Mouse (Mus musculus): ENCODE measurements around the gene Tomm20.
A peak's percentile ranks its signal among the peaks of the same experiment; 100 is the strongest.

Tomm20 gene

GRCm38 (mm10) chr8:126961516-126961915, 15.9 kb upstream of the Tomm20 start:
- DNase-seq (ENCODE audit: low spot score) = peak; percentile 72

GRCm38 (mm10) chr8:126951900-126952636, 6.4 kb upstream of the Tomm20 start:
- DNase-seq (ENCODE audit: low spot score) = no peak

DNA sequence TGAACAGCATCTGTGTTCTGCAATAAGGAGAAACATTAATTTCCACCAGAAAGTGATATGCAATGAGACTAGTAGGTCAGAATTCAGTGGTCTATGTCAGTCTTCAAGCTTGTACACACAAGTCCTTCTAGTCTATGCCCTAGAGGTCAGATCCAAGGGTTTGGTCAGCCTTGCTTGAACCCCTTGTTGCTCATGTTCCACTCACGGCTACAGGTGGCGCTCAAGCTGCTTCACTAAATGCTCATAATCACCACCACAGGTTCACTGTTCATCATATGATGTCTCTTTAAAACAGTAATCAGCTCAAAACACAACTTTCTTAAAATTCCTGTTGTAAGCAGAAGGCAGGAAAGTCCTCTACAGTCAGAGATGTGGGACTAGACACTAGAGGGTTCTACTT, 3.9 kb upstream of the Tomm20 start:
- DNase-seq (ENCODE audit: low spot score) = no peak

- DNase-seq (ENCODE audit: low spot score) = peak; percentile 32
Measured at GRCm38 (mm10) chr8:126946444-126946843, 800 bp upstream of the Tomm20 start.

GRCm38 (mm10) chr8:126944781-126945691, 608 bp downstream of the Tomm20 start:
- DNase-seq (ENCODE audit: low spot score) = peak; percentile 31

- DNase-seq (ENCODE audit: low spot score) = no peak
Measured at GRCm38 (mm10) chr8:126943565-126943964, 2.1 kb downstream of the Tomm20 start.

- no peak for DNase-seq (ENCODE audit: low spot score)
Measured at GRCm38 (mm10) chr8:126937337-126937736, 8.3 kb downstream of the Tomm20 start.

- DNase-seq (ENCODE audit: low spot score) = no peak
Measured at GRCm38 (mm10) chr8:126935932-126936331, 9.7 kb downstream of the Tomm20 start.

- no peak for DNase-seq (ENCODE audit: low spot score)
Measured at GRCm38 (mm10) chr8:126935387-126935786, 10.3 kb downstream of the Tomm20 start.

DNA sequence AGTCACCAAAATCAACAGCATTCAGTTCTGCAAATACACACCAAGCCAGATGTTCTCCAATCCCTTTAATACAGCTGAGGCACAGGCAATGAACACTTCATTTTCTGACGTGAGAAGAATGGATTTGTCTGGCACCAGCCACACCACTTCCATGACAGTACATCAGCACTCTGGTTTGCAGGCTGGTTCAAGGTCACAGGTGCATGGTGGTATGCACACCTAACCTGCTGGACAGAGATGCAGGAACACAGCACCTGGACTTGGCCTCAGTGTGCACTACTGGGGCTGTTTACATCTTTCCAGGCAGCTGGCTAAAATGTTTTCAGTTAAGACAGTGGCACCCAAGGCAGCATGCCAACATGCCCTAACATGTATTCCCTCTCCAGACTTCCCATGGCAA, 13.0 kb downstream of the Tomm20 start:
- no peak for DNase-seq (ENCODE audit: low spot score)

DNA sequence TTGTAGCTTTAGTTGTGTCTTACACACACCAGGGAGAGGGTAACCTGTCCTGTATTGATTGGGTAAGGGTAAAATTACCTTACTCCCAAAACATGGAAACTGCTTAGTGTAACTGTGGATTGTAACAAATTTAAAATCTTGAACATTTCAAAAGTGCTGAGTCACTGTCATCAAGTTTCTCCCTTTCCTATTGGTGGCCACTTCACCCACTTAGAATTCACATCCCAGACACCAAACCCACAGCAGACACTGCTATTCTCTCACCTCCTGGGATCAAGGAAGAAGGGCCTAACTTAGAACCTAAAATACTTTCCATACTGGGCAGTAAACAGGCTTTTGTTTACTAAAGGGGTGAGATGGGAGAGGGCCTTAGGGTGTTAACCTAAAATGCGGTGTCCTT, 13.4 kb downstream of the Tomm20 start:
- no peak for DNase-seq (ENCODE audit: low spot score)

DNA sequence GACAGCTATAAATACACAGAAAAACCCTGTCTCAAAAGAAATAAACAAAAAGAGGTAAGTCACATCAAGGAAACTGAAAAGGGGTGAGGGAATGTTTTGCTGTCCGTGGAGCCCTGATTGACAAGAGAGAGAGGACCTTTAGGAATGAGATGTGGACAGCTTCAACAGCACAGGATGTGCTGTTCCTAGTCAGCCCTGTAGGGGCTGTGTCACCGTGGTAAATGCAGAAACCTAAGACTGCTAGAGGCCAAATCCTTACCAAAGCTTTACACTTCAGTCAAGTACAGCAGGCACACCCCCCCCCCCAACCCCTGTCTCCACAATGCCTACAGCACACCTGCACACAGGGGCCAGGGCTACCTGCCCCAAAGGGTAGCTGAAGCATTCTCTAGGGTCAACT, 13.9 kb downstream of the Tomm20 start:
- no peak for DNase-seq (ENCODE audit: low spot score)

GRCm38 (mm10) chr8:126929607-126930161, 16.0 kb downstream of the Tomm20 start:
- DNase-seq (ENCODE audit: low spot score) = peak; percentile 84

DNA sequence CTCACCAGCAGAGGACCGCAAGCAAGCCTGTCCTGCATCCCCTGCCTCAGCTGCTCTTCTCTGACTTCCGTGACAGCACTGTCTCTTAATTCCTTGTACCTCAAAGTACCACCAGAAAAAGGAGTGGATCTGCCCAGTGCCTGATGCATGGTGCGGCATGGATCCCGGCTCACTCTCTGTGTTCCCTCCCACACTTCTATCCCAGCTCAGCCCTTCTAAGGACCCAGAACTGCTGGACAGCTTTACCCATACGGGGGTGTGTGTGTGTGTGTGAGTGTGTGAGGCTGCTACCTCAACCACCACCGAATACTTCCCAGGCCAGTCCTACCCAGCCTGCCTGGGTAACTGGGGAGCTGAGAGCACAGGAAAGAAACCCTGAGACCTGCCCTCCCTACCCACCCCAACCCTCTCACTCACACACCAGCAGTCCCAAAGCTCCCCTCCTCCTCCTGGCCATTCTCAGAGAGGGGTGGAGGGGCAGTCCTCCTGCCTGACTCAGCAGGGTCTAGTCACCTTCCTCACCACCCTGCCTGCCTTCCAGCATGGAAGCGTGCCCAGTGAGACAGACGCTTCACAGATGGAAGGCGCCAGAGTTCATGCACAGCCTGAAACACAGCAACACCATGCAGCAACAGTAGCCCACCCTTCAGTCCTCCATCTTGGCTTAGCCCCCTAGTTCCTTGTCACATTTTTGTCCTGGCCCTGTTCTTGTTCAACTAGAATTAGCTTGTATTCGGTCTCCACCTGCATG, 16.7 kb downstream of the Tomm20 start:
- DNase-seq (ENCODE audit: low spot score) = no peak

- DNase-seq (ENCODE audit: low spot score) = no peak
Measured at GRCm38 (mm10) chr8:126928028-126928427, 17.6 kb downstream of the Tomm20 start.

DNA sequence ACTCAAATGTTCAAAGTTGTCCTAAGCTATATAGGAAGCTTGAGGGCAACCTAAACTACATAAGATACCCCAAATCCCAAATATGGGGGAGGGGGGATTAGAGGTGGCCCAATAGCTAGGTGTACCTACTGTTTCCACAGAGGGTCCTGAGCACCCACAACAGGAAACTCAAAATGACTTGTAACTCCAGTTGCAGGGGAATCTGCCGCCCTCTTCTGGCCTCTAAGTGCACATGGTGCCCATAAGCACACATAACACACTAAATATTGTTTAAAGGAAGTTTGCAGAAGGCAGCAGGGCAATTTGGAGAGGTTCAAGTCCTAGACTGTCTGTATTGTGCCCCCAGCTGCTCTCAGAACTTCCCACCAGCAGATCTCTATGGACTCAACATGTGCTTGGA, 18.6 kb downstream of the Tomm20 start:
- DNase-seq (ENCODE audit: low spot score) = no peak

DNA sequence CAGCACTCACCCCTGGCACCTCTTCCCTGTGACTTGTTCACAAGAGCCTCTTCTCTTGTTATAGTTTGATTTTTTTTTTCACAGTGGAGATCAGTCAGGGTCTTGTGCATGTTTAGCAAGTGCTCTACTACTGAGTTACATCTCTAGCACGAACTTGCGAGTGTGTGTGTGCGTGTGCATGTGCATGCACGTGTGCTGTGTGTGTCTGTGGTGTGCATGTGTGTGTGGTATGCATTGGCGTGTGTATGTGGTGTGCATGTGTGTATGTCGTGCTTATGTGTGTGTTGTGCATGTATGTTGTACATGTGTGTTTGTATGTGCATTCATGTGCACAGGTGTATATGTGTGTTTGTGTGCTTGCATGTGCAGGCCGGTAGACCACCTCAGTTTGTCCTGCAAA, 22.7 kb downstream of the Tomm20 start:
- no peak for DNase-seq (ENCODE audit: low spot score)

GRCm38 (mm10) chr8:126921432-126921831, 24.2 kb downstream of the Tomm20 start:
- DNase-seq (ENCODE audit: low spot score) = no peak

DNA sequence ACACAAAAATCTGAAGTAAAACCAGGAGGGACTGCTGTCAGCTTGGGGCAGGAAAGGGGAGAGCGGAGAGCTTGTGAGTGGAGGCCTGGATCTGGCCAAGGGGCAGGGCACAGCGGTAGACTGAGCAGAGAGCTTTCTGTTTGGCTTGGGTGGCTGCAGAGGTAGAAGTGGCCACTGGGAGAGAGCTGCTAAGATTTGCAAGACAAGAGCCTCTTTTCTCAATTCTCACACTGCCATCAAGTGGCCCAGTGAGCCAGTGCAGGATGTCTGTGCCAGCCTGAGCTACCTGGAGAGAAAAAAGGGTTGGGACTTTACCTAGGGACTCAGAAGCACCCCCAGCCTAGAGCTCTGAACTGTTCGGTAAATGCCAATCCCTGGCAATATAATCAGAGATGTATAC, 24.8 kb downstream of the Tomm20 start:
- peak; percentile 85 for DNase-seq (ENCODE audit: low spot score)

GRCm38 (mm10) chr8:126920386-126920785, 25.3 kb downstream of the Tomm20 start:
- DNase-seq (ENCODE audit: low spot score) = no peak

GRCm38 (mm10) chr8:126919703-126920102, 25.9 kb downstream of the Tomm20 start:
- no peak for DNase-seq (ENCODE audit: low spot score)

GRCm38 (mm10) chr8:126919255-126919654, 26.4 kb downstream of the Tomm20 start:
- DNase-seq (ENCODE audit: low spot score) = no peak
